Mouse (Mus musculus) liver, postnatal 0 days (tissue): Measurements from ENCODE around the gene Gm21958. TPM values are rescaled to one million over a fixed set of nuclear protein-coding genes. Genes with fewer than 3 reads are reported as not detected.

Experiments used
- ATAC-seq: fragments of 200-750 bp; cut with Nextera tagmentation; 2 replicates; pipeline ENCODE4 v1.8.0; 2017; ENCODE audit warnings: mild to moderate bottlenecking, moderate library complexity
- DNase-seq: peaks from one replicate; pipeline ENCODE4 v3.0.0-alpha.2; 2016
- H3K27ac ChIP-seq: fragments of 300-500 bp; sonication (generic); 2 replicates; pipeline ENCODE4 v1.5.1; 2014; ENCODE audit warnings: antibody characterized with exemption, moderate library complexity, mild to moderate bottlenecking, low read depth
- H3K27me3 ChIP-seq: fragments of 300-500 bp; sonication (generic); 2 replicates; pipeline ENCODE4 v1.6.1; 2014; ENCODE audit warnings: low read length, control low read depth, mixed read lengths; ENCODE audit not compliant: insufficient read depth
- H3K36me3 ChIP-seq: fragments of 300-500 bp; sonication (generic); replicated peaks from 2 replicates; pipeline ENCODE4 v1.6.1; 2014; ENCODE audit warnings: mild to moderate bottlenecking, control low read depth, low read length, moderate library complexity, mixed read lengths; ENCODE audit not compliant: insufficient read depth
- H3K4me1 ChIP-seq: fragments of 300-500 bp; sonication (generic); 2 replicates; pipeline ENCODE4 v1.6.1; 2014; ENCODE audit warnings: antibody characterized with exemption, mild to moderate bottlenecking, control low read depth; ENCODE audit not compliant: insufficient read depth
- H3K4me2 ChIP-seq: fragments of 300-500 bp; sonication (generic); 2 replicates; pipeline ENCODE4 v1.6.1; 2014; ENCODE audit warnings: low read depth, mild to moderate bottlenecking, low read length, moderate library complexity, mixed read lengths
- H3K4me3 ChIP-seq: fragments of 300-500 bp; sonication (generic); 2 replicates; pipeline ENCODE4 v1.5.1; 2014; ENCODE audit warnings: low read depth, low read length
- H3K9ac ChIP-seq: fragments of 300-500 bp; sonication (generic); replicated peaks from 2 replicates; pipeline ENCODE4 v1.6.1; 2014; ENCODE audit warnings: mild to moderate bottlenecking, moderate library complexity
- H3K9me3 ChIP-seq: fragments of 300-500 bp; sonication (generic); 2 replicates; pipeline ENCODE4 v1.6.1; 2016; ENCODE audit warnings: mild to moderate bottlenecking, control low read depth, low read length, mixed read lengths
- CTCF ChIP-seq: sonication (generic); IDR thresholded peaks from 2 replicates; pipeline ENCODE4 v1.5.1; 2016; ENCODE audit warnings: antibody characterized with exemption, low read depth
- EP300 ChIP-seq: IDR thresholded peaks from 2 replicates; pipeline ENCODE4 v1.6.1; 2016; ENCODE audit warnings: antibody characterized with exemption, low read depth, mild to moderate bottlenecking
- WGBS: fragments of 180-500 bp; shearing (Covaris S2); extraction: QIAGEN DNeasy Blood & Tissue Kit; methylation state at CpG from one replicate; pipeline ENCODE4 v1.1.7; 2014; ENCODE audit not compliant: insufficient replicate concordance; 5-methylcytosine and 5-hydroxymethylcytosine counted together
- polyA plus RNA-seq: library from polyadenylated mRNA; unstranded; fragments of >200 nt; fragmentation: Nextera tagmentation; extraction: Ambion mirVana; gene quantifications from 2 replicates; pipeline ENCODE4 v1.2.1, GENCODE M21; 2015

Gene Gm21958
- polyA plus RNA-seq, 1 experiment from 2014 or later, result not detected

DNA sequence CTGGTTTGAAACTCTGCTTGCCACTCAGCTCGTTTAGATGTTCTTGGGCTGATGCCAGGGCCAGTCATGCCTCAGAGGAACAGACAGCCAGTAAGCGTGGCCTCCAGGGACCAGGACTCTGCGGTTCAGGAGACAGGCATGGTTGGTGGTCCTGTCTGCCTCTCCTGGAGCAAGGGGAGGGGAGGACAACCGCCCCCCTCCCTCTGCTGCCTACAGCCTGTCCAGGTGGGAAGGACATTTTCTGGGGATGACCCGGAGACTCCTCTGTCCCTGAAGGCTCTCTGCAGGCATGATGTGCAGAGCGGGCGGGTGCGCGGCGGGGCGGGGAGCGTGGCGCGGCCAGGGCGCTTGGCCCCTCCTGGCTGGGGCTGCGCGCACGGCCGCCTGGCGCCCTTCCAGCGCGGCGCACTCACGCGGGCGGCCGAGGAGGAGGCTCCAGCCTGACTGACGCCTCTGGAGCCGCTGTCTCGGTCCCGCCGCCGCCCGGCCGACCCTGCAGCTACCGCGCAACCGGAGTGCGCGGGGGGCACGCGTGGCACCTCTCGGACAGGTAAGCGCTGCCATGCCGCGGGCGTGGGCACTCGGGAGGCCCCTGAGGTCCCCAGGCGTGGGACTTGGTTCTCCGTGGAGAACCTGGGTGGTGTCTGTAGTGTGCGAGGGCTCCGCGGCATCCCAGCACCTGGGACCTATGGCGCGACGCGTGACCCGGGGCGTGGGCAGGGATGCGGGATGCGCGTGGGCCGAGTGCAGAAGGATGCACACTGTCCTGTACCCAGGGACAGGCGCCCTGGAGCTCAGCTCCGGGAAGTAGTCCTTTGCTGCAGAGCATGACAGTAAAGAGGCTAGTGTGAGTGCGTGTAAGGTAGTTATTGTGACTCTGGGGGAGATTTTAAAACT, 41.2 kb upstream of the Gm21958 start, which contains the start of gene Smad9:
Gene Smad9 (plus strand): TSS at position 438 of the 897 bp plus-strand sequence.
- ATAC-seq (peak; percentile 82), DNase-seq (peak; percentile 67)
- H3K4me1 ChIP-seq, result peaks cover 5% of the 10 kb centered on the region; the same call in 1 of the 2 replicates
- peaks cover 15% of the 10 kb centered on the region for H3K27me3 ChIP-seq
- peak within 1 kb of the TSS; percentile 71 for H3K9ac ChIP-seq
- peak within 1 kb of the TSS; percentile 63 for H3K4me3 ChIP-seq
- WGBS, result 2% methylated on average over 54 of the region's 66 CpGs
- H3K4me2 ChIP-seq, result peak within 1 kb of the TSS; percentile 82
- H3K36me3 ChIP-seq, result peaks cover 3% of the 10 kb centered on the region; the same call in 1 of the 2 replicates
- TF ChIP-seq EP300 (no peak), CTCF (no peak)
- peaks cover 3% of the 10 kb centered on the region; the same call in 1 of the 2 replicates for H3K9me3 ChIP-seq
- peak within 1 kb of the TSS; percentile 75 for H3K27ac ChIP-seq

DNA sequence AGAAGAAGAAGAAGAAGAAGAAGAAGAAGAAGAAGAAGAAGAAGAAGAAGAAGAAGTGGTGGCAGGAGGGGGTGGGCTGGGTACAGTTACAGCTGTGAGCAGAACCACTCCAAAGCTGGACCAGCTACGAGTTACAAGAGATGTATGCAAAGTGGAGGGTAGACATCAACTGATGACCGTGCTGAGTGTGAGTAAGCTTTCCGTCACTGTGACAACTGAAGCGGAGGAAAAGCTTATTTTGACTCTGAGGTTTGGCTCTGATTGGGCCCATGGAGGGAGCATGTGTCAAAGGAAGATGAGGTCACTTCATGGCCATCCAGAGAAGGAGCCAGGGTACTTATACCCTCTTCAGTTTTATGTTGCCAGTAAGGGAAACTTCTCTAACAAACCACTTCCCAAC, 39.3 kb upstream of the Gm21958 start:
- H3K27me3 ChIP-seq, result peaks cover 15% of the 10 kb centered on the region
- 56% methylated on average over 4 of the region's 4 CpGs for WGBS
- peaks cover 3% of the 10 kb centered on the region; the same call in 1 of the 2 replicates for H3K9me3 ChIP-seq
- H3K4me2 ChIP-seq, result no peak overlapping the region
- peaks cover 19% of the 10 kb centered on the region for H3K36me3 ChIP-seq
- peaks cover 2% of the 10 kb centered on the region; the same call in 1 of the 2 replicates for H3K4me1 ChIP-seq
- DNase-seq (no peak), ATAC-seq (no peak)
- no peak overlapping the region for H3K4me3 ChIP-seq
- H3K9ac ChIP-seq, result no peak overlapping the region
- TF ChIP-seq EP300 (no peak), CTCF (no peak)
- no peak overlapping the region for H3K27ac ChIP-seq

DNA sequence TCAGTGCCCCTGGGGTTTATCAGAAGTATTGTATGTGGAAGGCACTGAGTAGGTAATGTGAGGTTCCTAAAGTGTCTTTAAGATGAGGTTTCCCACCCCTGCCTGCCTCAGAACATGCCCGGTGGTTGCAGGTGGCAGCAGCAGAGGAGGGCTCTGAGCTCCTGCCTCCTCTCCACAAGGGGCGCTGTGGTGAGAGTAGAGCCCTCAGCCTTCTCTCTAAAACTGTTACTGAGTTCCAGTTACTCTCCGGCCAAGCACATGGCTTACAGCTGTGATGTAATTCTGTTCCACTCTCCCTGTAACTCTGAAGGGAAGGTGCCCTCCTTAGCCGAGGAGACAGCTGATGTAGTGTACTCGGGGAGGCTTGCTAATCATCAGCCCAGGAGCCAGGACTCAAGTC, 31.6 kb upstream of the Gm21958 start:
- DNase-seq, result no peak
- H3K4me2 ChIP-seq, result no peak overlapping the region
- TF ChIP-seq EP300 (no peak), CTCF (peak; percentile 65)
- H3K9me3 ChIP-seq, result no peaks in the 10 kb centered on the region; the same call in 1 of the 2 replicates
- H3K9ac ChIP-seq, result no peak overlapping the region
- no peaks in the 10 kb centered on the region for H3K4me1 ChIP-seq
- ATAC-seq, result 0 out of 2 replicates have a peak, but pooled peaks have one; percentile 36
- no peaks in the 10 kb centered on the region for H3K27me3 ChIP-seq
- H3K27ac ChIP-seq, result no peak overlapping the region
- no peak overlapping the region for H3K4me3 ChIP-seq
- peaks cover 80% of the 10 kb centered on the region for H3K36me3 ChIP-seq
- 72% methylated on average over 5 of the region's 5 CpGs for WGBS

DNA sequence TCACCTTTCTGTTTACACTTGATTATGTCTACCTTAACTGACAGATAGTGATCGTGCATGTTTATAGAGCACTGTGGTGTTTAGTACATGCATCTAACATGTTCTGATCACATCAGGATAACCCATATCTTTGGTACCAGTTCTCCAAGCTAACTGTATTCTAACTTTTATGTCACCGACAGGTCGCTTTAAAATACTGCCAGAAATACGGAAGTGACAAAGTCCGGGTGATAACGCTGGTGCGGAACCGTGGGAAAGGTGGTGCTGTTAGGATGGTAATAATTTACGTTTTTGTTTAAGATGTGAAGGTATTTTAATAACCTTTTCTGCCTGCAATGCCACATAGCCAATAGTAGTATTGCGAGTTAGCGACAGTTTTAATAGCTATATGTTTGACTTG, 27.8 kb upstream of the Gm21958 start:
- Histone ChIP-seq H3K27me3 (no peaks in the 10 kb centered on the region), H3K27ac (no peak overlapping the region), H3K36me3 (peaks cover 56% of the 10 kb centered on the region), H3K4me2 (no peak overlapping the region), H3K4me1 (no peaks in the 10 kb centered on the region), H3K9ac (no peak overlapping the region), H3K9me3 (no peaks in the 10 kb centered on the region), H3K4me3 (no peak overlapping the region)
- ATAC-seq (no peak), DNase-seq (no peak)
- TF ChIP-seq EP300 (no peak), CTCF (no peak)
- WGBS, result 88% methylated on average over 11 of the region's 11 CpGs

DNA sequence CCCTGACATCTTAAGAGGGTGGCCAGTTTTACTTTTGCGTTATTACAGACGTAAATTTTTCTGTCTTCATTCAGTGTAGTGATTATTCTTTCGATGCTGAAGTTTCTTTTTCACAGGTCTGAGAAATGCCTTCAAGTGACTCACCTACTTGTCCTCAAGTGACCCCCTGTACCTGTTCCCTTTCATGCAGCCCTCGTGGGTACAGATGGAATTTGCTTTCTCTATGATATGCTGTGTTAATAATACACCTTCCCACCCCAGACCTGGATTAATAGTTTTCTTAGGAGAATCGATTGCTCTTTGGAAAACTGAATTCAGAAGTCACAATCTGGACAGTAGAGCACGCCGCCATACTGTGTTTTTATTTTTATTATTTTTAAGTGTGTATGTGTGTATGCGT, 23.2 kb upstream of the Gm21958 start:
- no peak overlapping the region for H3K9ac ChIP-seq
- TF ChIP-seq CTCF, result no peak
- no peak for TF ChIP-seq EP300
- H3K36me3 ChIP-seq, result peaks cover 19% of the 10 kb centered on the region
- ATAC-seq (no peak), DNase-seq (no peak)
- H3K9me3 ChIP-seq, result no peaks in the 10 kb centered on the region
- no peak overlapping the region for H3K4me3 ChIP-seq
- H3K4me2 ChIP-seq, result no peak overlapping the region
- H3K4me1 ChIP-seq, result peaks cover 11% of the 10 kb centered on the region
- H3K27ac ChIP-seq, result no peak overlapping the region
- whole genome bisulfite sequencing, result 90% methylated on average over 8 of the region's 8 CpGs
- no peaks in the 10 kb centered on the region for H3K27me3 ChIP-seq

DNA sequence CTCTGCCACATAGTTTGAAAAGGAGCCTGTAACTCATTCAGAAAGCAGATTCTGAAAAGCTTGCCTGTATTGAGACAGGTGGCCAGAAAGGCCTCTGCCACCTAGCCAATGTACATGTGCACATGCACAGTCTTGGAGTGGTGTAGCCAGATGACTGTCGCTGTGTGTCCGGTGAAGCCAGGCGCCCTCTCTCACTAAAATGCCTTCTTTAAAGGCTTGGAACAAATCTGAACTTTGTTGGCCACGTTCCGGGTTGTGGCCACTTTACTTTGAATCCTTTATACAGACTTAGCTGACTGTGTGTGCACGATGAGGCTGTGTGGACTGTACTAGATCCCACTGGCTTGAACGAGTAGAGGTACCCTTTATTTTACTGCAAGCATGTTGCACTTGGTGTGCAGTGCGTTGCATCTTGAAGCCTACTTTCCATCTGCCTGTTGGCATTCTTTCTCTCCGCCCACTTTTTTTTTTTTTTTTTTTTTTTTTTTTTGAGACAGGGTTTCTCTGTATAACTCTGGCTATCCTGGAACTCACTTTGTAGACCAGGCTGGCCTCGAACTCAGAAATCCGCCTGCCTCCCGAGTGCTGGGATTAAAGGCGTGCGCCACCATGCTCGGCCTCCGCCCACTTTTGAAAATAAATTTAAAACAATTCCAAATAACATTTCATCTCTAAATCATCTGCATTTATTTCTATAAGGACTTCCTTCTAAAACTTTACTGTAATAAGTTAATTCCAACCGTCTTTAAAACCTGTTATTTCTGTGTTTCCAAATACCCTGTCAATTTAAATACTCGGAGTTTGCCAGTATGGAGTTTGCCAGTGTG, 22.2 kb upstream of the Gm21958 start:
- Histone ChIP-seq H3K4me1 (peaks cover 11% of the 10 kb centered on the region), H3K4me2 (peak overlapping the region; percentile 93), H3K9ac (peak overlapping the region; percentile 88), H3K27ac (peak overlapping the region; percentile 99), H3K36me3 (peaks cover 18% of the 10 kb centered on the region), H3K4me3 (peak overlapping the region; percentile 90), H3K27me3 (no peaks in the 10 kb centered on the region), H3K9me3 (no peaks in the 10 kb centered on the region)
- no peak for TF ChIP-seq EP300
- no peak for TF ChIP-seq CTCF
- ATAC-seq (no peak), DNase-seq (peak; percentile 29)
- 47% methylated on average over 18 of the region's 18 CpGs for WGBS
